Mouse (Mus musculus) thymus, postnatal 25 days (tissue): ENCODE results near the gene Mrgprf.

Source experiments
- DNase-seq: peaks from one replicate; pipeline ENCODE4 v3.0.0; 2022

Mrgprf gene

DNA sequence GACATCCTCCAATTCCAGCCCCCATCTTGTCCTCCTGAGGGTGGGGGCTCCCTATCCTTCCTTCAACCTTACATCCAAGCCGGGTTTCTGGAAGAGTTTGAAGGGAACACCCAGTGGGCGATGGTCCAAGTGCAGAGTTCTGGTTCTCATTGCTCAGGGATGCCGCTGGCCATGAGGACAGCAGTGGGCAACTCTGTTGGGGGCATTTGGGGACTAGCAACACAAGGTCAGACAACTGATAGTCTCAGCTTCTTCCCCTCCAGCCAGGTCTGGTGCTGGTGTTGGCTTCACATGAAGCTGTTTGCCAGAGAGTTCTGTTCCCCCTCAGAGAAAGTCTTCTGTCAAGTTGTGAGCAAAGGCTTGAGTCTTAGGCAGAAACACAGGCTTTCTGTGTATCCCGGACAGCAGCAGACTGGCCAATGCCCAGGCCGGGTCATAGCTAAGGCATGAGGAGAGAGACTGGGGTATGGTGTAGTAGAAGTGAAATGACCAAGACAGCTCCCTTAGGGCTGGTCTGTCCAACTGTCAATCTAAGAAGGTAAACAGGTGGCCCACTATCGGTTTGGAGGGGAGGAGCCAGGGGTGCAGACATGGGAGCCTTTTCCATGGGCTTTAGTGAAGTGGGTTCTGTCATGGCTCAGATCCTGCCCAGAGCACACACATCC lies 845 bp downstream of the Mrgprf start:
- DNase-seq: no peak

DNA sequence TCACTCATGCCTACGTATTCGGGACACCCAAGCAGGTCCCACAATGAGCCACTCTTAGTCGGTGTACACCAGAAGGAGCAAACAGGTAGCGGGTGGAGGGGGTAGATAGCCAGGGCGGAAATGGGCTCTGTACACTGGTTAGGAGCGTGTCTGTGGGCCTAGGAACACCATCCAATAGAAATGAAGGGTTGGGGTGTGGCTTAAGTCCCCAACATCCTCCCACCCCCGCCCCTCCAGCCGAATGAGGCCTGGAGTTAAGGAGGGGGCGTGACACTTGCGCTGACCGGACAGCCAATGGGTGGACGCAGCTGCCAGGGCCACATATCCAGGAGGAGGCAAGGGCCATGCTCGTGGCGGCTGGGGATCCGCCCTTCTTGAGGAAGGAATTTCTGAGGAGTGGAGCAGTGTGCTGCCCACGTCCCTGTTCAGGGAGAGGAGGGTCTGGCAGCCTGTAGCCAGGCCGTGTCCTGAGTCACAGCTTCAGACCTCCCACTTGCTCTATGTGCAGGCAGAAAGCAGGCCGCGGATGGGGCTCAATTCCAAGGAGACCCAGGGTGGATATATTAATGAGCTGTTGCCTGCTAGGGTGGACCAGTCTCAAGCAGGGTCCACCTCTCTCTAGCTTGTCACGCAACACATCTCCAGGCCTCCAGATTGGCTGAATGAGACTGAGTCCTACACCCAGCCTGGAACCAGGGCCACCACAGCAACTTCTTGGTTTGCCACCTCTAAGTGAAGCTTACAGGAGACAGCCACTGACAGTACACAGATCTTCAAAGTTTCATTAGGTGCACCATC lies 2.1 kb downstream of the Mrgprf start:
- no peak for DNase-seq

DNA sequence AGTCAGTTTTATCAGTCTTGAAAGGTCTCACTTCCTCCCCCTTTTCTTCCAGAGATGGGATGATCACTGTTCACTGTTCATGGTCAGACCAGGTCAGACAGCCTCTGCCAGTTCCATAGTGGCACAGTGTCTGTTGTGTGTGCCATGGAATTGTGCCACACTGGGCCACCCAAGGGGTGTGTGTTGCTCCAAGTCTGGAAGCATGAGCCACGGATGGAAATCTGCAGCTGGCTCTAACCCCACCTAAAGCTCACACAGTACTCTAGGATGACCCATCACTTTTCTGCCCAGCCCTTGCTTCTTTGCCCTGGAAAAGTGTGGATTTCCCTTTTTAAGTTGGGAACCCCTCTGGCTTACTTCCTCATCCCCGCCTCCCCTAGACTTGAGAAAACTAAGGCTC lies 3.5 kb downstream of the Mrgprf start:
- DNase-seq: no peak

DNA sequence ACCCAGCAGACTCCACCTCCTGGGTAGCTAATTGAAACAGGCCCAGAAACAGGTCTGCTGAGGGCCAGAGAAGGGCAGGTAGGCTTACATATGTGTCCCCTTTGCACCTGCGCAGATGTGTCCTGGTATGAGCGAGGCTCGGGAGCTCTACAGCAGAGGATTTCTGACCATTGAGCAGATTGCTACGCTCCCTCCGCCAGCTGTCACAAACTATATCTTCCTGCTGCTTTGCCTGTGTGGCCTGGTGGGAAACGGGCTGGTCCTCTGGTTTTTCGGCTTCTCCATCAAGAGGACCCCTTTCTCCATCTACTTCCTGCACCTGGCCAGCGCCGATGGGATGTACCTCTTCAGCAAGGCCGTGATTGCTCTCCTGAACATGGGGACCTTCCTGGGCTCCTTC lies 7.0 kb downstream of the Mrgprf start:
- DNase-seq: no peak

DNA sequence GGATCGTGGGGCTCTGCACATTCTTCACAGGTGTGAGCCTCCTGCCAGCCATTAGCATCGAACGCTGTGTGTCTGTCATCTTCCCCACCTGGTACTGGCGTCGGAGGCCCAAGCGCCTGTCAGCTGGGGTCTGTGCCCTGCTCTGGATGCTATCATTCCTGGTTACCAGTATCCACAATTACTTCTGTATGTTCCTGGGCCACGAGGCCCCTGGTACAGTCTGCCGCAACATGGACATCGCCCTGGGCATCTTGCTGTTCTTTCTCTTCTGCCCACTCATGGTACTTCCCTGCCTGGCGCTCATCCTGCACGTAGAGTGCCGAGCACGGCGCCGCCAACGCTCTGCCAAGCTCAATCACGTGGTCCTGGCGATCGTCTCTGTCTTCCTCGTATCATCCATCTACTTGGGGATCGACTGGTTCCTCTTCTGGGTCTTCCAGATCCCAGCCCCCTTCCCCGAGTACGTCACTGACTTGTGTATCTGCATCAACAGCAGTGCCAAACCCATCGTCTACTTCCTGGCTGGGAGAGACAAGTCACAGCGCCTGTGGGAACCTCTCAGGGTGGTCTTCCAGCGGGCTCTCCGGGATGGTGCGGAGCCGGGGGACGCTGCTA lies 7.5 kb downstream of the Mrgprf start:
- no peak for DNase-seq

DNA sequence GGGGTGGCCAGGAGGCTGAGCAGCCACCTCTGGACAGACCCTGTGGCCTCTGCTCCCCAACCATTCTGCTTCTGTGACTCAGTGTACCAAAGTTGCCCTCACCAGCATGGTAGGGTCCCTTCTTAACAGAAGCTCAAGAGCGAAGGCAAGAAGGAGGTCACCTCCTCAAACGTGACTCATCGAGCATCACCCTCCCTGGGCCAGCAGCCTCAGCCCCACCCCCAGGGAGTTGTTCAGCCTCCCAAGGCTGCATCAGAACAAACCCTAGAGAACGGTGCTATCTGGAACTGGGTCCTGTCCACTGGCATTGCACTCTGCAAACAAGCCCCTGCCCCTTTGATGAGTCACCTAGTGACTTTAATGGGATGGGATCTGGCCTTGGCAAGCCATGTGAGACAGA lies 8.2 kb downstream of the Mrgprf start:
- DNase-seq: no peak

DNA sequence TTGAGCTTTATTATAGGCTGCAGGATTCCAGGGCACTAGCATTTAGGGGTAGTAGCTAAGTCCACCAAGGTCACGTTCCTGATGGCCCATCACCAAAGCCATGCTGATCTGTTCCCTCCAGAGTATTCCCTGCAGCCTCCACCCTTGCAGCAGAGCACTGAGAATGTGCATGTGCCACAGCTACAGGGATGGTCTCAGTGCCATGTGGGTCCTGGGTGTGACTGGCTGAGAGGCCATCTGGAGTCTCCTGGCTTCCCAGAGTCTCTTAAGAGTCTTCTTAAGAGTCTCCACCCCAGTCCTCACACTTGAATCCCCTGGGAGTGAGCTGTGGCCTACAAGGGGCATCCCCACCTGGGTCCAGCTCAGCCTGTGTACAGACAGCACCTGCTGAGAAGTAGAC lies 9.2 kb downstream of the Mrgprf start:
- no peak for DNase-seq

DNA sequence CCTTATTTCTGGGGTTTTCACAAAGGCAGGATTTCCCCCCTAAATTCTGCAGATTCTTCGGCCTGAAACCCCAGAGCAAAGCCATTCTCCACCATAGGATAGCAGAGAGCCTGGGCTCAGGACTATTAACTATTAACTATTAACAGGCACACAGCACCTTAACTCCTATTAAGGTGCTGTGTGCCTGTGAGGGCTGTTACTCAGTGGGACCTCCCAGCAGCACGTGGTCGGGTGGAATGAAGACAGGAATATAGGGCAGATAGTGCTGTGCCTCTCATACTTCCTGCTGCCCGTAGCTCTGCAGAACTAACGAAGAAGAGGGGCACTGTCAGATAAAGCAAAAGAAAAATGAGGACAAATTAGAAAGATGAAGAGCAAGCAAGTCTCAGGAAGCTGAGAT lies 9.9 kb downstream of the Mrgprf start:
- no peak for DNase-seq

DNA sequence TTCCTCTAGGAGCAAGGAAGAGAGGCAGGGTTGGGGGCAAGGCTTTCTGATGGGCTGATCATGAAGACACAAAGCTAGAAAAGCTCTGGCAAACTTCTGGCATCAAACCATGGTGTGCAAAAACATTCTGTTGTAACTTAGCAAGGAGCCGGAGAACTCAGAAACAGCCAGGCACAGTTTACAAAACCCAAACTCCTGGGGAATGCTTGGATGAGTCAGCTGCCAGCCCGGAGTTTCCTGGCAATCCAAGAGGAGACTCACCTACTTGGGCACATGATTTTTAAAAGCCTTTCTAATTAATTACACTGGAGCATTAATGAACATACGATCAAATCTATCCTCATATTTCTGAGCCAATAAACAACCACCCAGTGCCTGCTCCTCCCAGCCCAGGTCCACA lies 11.5 kb downstream of the Mrgprf start:
- no peak for DNase-seq

DNA sequence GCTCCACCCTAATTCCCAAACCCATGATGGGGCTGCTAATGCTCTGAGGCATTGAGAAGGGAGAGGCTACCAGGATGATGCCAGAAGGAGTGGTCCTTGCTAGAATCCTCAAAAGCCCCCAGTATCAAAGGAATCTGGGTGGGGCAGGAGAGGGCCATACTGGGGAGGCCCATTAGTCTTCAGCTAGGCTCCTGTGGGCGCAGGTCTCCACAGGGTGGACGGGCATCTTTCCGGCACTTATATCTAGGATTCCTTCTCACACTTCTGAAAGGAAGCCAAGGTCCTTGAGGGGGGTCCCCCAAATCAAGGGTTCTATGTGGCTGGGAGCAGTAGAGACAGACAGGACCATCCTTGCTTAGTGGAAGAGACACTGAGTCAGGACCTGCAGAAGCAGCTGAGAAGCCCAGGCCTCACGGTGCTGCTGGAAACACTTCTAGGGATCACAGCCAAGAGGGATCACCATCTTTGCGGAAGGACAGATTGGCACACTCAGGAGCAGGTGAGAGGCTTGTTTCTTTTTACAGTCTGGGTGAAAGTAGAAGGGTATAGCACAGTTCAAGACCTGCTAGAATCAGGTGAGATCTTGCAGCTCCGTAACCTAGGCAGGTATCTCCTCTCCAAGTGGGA lies 14.3 kb downstream of the Mrgprf start, which contains the start of gene Mrgprd:
TSS of gene Mrgprd (plus strand) at position 51 of the 627 bp plus-strand sequence.
- DNase-seq: no peak

DNA sequence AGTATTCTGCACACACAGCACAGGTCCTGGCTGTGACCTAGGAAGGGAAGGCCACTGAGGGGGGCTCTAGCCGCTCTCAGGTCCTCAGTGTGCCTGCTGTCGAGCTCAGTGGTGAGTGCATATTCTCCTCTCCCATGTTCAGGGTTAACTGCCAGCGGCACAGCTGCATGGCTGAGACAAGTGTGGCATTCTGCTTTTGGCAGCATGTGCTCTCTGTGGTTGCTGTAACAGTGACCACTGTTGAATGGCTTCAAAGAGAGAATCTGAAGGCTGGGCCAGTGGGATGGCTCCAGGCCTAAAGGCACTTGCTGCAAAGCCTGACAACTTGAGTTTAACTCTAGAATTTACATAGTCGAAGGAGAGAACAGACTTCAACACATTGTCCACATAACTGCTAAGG lies 16.9 kb downstream of the Mrgprf start:
- DNase-seq: no peak

DNA sequence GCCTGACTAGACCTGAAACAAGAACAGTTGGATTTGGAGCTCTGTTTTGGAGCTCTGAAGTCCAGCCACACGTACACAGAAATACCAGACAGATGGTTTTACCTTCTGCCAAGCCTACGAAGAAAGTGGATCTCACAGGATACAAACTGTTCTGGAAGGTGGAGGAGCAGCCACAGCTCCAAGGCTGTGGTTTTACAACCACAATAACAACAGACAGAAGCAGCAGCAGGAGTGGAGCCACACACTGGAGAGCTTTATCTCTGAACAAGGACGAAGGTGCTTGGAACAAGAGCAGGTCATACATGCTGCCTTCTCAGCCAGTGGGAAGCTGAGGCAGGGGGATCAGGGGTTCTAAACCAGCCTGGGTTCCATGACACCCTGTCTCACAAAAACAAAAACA lies 18.9 kb downstream of the Mrgprf start:
- DNase-seq: no peak

DNA sequence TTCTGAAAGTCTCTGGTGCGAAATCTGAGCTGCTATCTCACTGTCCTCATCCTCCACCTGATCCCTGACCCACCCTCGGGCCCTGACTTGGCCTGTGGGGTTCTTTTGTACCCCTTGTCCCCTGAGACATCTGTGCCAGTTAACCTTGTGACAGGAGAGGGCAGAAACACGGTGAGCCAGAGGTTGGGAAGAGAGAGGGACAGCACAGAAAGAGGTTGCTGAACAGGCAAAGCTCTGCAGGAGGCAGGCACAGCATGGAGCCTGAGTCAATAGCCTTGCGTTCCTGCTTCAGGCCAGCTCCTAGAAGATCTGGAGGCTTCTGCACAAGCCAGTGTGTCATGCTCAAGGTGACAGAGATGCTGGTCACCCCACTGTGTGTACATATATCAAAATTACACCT lies 23.0 kb downstream of the Mrgprf start:
- no peak for DNase-seq

DNA sequence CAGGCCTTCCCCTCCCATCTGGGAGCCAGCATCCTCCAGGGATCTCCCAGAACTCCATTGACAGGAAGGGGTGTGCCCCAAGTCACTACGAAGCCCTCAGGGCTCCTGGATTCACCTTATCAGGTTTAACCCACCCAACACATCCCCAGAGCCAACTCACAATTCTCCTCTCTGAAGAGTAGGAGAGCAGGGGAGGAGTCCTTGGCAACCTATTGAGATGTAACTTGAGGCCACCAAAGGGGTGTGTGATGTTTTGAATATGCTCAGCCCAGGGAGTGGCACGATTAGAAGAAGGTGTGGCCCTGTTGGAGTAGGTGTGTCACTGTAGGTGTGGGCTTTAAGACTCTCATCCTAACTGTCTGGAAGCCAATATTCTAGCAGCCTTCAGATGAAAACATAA lies 25.1 kb downstream of the Mrgprf start:
- no peak for DNase-seq

DNA sequence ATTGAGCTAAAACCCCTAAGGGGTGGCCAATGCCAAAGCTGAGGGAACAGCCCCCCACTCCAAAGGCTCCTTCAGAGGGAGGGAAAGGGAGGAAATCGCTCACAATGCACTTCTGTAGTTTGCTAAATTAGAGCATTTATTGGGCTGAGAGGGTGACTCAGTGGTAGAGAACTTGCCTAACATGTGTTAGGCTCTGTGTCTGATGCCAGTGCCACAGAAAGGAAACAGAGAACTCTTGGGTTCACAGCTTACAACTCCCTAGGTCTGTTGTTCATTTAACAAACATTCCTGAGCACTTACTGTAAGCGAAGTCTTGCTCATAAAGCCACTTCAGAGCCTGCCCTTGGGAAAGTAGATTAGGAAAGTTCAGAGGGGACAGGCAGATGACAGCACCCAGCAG lies 29.4 kb downstream of the Mrgprf start:
- DNase-seq: no peak

DNA sequence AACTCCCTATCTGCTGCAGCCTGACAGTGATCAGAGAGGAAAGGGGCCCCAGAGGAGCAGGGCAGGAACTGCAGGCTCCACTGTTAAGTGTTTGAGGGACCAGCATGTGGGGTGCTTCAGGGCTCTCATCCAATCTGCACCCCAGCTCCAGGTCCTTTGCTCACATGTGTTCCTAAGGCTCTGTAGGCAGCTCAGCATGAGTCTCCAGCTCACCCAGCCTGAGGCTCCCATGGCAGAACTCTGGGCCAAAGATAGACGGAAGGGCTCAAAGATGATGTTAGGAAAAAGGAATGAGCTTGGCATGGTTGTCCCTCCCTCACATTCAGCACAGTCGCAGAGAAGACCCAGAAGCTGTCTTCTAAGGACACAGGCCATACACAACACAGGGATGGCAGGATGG lies 30.0 kb downstream of the Mrgprf start:
- no peak for DNase-seq

DNA sequence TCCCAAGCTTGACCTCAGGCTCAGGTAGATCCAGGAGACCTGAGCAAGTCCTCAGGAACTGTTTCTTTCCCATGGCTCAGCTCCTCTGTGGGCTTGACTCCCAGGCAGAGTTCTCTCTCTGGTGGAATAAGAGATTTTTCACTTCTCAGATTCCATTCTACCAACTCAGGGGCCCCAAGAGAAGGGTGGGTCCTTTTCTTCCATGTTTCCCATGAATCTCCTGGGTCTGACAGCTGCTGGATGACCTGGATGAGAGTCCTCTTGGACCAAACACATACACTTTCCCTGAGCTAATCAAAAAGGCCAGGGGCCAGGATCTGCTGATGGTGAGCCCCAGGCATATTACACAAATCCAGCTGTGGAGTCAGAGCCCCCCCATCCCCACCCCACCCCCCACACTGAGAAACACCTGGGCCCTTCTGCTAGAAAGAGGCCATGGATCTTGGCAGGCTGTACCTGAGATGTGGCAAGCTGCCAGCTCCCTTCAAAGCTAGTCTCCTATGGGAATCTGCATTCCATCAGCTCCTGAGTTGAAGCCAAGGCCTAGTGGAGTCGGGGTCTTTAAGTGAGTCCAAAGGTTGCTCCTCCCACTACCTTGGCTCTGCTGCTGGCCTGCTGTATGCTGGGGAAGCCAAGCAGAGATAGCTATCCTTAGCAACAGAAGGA lies 31.9 kb downstream of the Mrgprf start:
- DNase-seq: no peak

DNA sequence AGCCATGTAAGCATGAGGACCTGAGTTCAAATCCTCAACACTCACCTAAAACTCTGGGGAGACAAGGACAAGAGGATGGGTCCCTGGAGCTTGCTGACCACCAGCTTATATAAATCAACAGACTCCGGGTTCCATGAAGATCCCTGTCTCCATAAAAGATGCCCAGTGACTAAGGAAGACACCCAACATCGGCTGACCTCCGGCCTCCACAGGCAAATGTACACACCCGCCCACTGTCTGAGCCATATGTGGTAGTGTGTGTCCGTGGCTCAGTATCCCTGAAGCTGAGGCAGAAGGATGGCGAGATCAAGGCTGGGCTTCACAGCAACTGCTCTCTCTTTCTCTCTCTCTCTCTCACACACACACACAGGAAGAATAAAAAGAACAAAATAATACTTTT lies 33.3 kb downstream of the Mrgprf start:
- no peak for DNase-seq

DNA sequence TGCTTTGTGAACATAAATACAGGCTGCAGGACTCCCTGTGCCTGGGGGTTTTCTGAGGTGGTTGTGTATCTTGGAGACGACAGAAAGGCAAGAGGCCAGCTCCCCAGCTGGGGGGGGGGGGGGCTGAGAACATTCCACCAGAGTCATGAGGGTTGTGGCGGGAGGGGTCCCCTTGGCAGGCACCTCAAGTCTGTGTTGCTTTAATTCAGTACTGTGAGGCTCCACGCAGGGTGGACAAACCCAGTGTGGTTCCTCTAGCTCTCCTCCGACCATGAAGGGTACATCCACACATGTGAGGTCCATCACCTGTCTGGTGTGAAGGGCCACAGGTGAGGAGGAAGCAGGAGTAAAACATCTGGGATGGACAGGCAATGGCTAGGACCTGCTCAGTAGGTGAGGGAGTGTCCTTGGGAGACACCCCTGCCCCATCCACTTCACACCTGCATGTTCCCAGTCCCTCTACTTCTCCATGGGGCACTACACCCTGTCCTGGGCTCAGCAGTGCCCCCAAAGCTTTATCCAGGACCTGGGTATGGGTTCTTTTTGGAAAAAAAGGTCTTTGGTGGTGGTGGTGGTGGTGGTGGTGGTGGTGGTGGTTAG lies 33.9 kb downstream of the Mrgprf start:
- no peak for DNase-seq

DNA sequence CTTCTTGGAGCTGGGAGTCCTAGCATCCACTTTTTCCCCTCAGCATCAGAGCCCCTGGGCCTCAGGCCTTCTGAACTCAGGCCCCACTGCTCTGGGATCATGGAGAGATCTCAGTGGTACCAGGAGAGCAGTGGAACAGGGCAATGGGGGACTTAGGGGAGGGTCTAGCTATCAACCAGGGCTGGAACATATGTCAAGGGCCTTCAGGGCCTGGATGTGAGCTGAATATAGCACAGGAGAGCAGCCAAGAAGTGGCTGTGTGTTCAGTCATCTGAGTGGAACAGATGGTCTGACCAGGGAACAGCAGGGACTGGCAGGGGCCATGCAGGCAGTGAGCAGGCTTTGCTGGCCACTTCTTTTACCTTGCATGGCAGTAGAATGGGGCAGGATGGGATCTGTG lies 34.6 kb downstream of the Mrgprf start:
- DNase-seq: no peak

DNA sequence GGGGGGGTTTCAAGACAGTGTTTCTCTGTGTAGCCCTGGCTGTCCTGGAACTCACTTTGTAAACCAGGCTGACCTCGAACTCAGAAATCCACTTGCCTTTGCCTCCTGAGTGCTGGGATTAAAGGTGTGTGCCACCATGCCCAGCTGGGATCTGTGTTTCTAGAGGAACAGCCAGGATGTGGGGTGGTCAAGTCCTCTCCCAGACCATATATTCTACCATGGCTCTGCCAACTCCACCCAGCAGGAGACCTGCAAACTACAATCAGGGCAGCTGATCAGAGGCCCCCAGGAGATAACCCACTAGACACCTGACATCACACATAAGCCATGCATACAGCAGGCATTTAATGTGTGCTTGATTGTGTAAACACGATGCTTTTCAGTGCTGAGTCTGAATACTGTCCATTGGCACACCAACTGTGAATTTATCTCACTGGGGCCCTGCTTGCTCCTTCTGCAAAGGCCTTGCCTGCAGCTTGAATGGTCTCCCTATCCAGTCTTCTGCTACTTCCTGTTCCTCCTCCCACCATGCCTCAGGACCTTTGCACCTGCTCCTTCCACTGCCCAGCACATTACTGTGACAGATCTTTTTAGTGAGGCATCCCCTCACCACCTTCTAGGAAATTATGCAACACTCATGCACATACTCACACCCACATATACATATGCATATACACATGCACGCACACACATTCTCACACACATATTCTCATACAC lies 35.1 kb downstream of the Mrgprf start:
- DNase-seq: no peak

DNA sequence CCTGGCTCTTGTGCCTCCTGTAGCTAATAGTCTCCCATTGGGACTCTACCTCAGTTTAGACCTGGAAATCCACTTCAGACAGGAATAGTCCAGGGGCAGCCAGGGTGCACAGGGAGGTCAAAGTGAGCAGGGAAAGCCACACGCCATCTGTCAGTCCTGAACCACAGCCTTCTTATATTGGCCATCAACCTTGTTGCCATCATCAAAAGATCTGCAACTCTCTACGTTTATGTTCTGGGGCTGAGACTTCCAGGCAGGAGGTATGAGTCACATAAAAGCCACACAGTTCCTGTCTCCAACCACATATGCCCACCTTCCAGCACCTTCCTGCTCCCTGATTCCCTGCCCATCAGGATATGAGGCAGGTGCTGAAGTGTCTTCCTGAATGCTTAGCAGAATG lies 37.3 kb downstream of the Mrgprf start:
- no peak for DNase-seq
